Mouse (Mus musculus): ENCODE results near the gene Platr17.
A peak's percentile ranks its signal among the peaks of the same experiment; 100 is the strongest.

DNA sequence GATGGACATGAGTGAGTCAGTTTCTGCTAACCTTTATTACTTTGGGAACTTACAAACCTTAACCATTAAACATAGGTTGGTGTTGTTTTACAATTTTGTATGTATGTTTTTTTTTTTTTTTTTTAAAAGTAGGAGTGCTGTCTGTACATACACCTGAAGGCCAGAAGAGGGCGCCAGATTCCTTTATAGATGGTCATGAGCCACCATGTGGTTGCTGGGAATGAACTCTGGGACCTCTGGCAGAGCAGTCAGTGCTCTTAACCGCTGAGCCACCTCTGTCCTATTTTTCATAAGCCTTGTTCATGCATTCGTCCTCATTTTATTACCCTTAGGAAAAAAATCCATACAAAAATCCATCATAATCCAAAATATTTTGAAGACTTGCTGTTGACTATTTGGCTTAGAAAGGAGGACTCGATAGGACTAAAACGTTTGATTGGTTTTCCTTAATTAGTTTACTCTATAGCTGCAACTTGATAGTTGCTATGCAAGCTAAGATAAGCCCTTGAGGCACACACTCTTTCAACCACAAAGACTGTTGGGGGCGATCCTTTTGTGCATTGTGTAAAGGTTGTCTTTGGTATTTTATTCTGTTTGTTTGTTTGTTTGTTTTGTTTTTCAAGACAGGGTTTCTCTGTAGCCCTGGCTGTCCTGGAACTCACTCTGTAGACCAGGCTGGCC lies 7.7 kb upstream of the Platr17 start:
- TF ChIP-seq EP300 (IDR thresholded peaks at IDR 0.05; ENCODE audit: low read length) (no peak), KAT2A (IDR thresholded peaks at IDR 0.05; ENCODE audit: insufficient replicate concordance, low read length) (no peak), CTCF (conservative IDR thresholded peaks at IDR 0.05 in 1 of 2, IDR thresholded peaks at IDR 0.05 in 1 of 2; ENCODE audit: low read depth in 2 of 2, low read length in 2 of 2) (peak; percentile 70 to 79), NELFE (IDR thresholded peaks at IDR 0.05; ENCODE audit: low read depth, low read length) (no peak), HCFC1 (IDR thresholded peaks at IDR 0.05; ENCODE audit: low read depth, low read length) (no peak)

Data from CH12.LX (cell line).